Mouse (Mus musculus) lung, postnatal 10 days (tissue): ENCODE data around the gene Rxra.

Experiments used
- DNase-seq: peaks from one replicate; pipeline ENCODE4 v3.0.0; 2021

Gene Rxra

GRCm38 (mm10) chr2:27743863-27744611 is 67.8 kb downstream of the Rxra start:
- DNase-seq: no peak

GRCm38 (mm10) chr2:27744612-27745351 is 68.5 kb downstream of the Rxra start:
- peak; percentile 58 for DNase-seq

DNA sequence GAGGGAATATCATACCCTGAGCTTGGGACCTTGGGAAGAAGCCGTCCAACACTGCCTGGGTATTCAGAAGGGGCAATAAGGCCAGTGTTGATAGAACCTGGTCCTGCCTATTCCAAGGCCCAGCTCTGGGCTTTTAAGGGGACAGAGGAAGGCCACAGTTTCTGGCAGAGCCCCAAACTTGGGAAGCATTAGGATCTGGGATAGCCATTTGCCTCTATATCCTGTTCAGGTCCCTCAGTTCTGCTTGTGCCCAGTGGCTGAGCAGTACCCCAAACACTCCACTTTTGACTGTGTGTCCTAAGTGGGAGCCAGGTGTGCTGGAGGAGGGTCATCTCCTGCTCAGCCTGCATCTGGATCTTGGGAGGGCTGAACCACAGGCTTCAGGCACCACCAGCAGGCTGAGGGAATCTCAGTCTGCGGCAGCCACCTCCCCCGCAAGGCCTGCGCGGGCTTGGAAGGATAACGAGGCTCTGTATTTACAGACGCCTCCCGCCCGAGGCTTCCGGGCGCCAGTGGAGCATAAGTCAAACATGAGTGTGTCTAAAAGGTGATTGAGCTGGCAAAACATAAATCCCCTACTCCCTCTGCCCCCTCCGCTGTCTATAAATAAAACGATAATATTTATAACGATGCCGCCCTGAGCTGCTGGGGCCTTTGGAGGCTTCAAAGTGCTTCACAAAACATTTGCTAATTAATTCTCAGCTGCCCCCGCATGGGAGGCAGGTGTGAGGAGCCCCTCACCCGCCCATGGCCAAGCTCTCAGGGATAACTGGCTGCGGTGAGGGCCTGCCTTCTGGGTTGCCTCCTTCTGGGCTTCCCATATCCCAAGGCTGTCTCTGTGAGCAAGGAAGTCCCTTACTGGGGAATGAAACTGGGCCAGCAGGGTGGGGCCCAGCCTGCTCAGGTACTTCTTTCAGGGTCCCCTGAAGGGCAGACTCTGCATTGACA is 69.7 kb downstream of the Rxra start:
- DNase-seq: peak; percentile 73

- no peak for DNase-seq
These were observed 70.6 kb downstream of the Rxra start for GRCm38 (mm10) chr2:27746854-27747253.

DNA sequence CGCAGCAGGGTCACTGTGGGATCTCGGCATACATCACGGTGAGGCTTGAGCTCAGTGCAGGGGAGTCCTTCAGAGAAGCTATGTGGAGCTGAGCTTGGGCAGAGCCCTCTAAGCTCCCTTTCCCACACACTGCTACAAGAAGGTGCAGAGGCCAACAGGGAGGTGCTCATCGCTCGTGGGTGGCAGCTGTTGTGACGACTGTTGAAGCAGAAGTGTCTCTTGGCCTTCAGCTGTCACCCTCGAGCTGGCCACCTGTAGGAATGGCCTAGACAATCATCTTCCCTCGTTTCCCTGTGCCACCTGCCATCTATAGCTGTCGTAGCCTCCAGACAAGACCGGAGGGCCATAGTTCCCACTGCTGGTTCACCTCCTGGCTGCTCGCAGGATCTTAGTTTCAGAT is 72.7 kb downstream of the Rxra start:
- no peak for DNase-seq

- DNase-seq: no peak
These were observed 74.3 kb downstream of the Rxra start for GRCm38 (mm10) chr2:27750399-27751134.

DNA sequence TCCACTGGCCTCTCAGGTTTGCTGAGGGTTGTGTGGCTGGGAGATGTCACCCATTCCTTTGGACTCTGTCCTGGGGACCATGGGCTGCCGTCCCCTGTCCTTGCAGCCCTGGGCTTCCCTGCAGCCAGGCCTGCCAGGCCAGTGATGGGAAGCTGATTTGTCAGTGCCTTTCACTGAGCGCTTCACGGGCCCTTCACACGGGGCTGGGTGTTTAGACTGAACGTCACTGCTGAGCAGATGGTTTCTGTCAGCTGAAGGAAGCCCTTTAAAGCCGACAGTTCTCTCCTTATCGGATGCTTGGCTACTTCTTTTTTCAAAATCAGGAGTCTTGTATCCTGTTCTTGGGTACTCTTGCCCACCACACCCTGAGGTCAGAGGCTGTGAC is 74.9 kb downstream of the Rxra start:
- DNase-seq: peak; percentile 69

- no peak for DNase-seq
These were observed 75.6 kb downstream of the Rxra start for GRCm38 (mm10) chr2:27751803-27752202.

DNA sequence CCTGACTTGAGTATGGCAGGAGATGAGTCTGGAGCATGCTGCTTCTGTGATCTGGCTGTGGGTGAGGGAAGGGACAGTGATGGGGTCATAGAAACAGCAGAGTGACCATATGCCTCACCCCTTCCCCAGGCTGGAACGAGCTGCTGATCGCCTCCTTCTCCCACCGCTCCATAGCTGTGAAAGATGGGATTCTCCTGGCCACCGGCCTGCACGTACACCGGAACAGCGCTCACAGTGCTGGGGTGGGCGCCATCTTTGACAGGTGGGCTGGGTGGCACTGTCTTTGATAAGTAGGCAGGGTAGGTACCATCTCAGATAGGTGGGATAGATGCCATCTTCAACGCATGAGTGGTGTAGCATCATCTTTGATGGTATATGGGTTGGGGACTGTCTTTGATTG is 77.9 kb downstream of the Rxra start:
- no peak for DNase-seq

- DNase-seq: no peak
These were observed 79.9 kb downstream of the Rxra start for GRCm38 (mm10) chr2:27755986-27756641.

DNA sequence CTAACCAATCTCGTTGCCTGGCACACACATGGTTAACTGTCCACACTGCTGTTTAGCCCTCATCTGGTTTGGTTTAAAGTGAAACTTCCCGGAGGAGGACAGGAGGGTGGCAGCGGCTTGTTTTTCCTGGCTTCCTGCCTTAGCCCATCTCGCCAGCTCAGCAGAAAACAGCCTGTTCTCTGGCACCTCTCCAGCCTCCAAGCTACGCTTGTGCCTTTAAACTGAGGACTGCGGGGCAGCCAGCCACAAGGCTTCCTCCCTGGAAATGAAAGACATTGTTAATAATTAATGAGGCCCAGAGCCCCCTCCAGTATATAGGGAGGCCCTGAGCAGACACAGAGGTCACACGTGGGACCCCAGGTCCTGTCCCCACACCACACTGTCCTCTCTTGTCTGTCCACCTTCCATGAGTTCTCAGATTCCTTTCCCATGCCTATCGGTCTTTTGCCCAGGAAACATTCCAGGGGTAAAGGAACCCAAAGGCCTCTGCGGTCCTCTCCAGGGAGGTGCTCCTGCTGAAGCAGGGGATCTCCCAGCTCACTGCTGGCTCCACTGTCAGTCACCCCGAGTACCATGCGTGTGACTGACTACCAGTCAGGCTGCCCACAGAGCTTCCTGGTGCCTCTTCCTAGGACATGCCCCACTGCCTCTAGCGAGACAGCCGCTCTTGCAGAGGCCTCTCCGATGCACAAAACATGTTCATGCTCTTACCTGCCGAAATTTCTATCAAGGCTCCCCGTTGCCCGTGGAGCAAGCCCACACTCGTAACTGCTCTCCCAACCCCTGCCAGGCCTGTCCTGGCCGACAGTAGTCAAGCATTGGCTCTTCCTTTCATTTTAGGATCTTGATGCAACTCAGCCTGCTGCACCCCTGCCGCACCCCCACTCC is 82.4 kb downstream of the Rxra start:
- peak; percentile 97 for DNase-seq

DNA sequence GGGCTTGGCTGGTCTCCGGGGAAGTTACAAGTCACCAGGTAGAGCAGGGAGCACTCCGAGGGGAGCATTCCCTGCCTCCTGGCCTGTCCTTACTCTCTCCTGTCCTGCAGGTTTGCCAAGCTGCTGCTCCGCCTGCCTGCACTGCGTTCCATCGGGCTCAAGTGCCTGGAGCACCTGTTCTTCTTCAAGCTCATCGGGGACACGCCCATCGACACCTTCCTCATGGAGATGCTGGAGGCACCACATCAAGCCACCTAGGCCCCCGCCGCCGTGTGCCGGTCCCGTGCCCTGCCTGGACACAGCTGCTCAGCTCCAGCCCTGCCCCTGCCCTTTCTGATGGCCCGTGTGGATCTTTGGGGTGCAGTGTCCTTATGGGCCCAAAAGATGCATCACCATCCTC is 83.2 kb downstream of the Rxra start:
- no peak for DNase-seq

GRCm38 (mm10) chr2:27761260-27761995 is 85.2 kb downstream of the Rxra start:
- no peak for DNase-seq

DNA sequence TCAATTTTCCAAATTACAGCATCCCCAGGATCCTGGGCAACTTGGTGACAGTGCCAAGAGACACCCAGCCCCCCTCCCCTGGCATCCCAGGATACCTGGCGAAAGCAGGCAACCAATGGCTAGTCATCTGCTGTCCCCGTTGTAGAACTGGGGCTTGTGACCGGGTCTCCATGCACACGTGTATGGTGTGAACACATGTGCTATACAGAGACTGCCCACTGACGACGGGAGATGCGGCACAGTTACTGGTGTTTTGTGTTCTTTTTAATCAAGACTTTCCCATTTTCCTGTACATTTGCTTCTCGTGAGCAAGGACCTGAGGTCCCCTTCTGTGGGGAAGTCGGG is 85.7 kb downstream of the Rxra start:
- no peak for DNase-seq

DNA sequence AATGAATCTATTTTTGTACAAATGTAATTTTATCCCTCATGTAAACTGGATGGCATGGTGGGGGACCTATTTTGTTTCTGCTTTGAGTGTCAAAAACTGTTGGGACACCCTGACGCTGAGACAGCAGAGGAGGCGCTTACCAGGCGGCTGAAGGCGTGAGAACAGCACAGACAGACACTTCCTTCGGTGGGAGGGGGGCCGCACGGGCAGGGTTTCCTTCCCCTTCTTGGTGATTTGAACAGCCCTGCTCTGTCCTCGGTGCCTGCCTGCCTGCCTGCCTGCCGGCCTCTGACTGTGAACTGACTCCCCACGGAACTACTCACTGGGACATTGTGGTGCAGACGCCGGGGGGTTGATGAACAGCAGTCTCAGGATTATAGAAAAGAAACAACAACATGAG is 86.3 kb downstream of the Rxra start:
- DNase-seq: peak; percentile 65

GRCm38 (mm10) chr2:27762920-27763780 is 86.9 kb downstream of the Rxra start:
- DNase-seq: no peak

- no peak for DNase-seq
These were observed 88.2 kb downstream of the Rxra start for GRCm38 (mm10) chr2:27764256-27764936.

GRCm38 (mm10) chr2:27764937-27765319 is 88.7 kb downstream of the Rxra start:
- DNase-seq: peak; percentile 93

DNA sequence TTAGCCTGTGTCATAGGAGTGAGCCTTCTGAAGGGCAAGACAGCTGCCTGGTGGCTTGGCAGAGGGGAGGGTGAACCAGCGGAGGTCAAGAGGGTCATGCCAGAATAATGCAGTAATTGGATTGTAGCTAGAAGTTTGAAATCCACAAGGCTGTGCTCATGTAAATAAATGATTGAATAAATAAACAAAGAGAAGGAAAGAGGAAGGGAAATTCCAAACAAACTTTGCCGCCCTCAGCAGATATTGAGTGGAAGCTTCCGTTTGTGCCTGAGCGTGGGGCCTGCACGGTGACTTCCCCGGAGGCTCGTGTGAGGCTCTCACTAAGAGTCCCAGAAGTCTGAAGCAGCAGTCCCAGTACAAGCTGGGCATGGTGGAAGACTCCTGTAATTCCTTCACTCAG is 91.5 kb downstream of the Rxra start:
- peak; percentile 58 for DNase-seq
